Mouse (Mus musculus) ES-Bruce4 (cell line): ENCODE measurements at regions not wholly inside any gene's neighbourhood (a gene's known extent, or its start where the extent isn't known, plus 50 kb on each side); places are given as distances from the start of the nearest gene placed in this dataset.

Experiments used
- CTCF ChIP-seq: IDR thresholded peaks from one replicate; pipeline ENCODE4 v1.8.1; 2011; ENCODE audit warnings: low read depth, low read length
- POLR2A ChIP-seq: IDR thresholded peaks from one replicate; pipeline ENCODE4 v1.8.1; 2011; ENCODE audit warnings: low read length; ENCODE audit not compliant: insufficient read depth

GRCm38 (mm10) chr8:44852223-44852622 is 83.0 kb upstream of the Fat1 start:
- no peak for TF ChIP-seq POLR2A
- no peak for TF ChIP-seq CTCF
